Mouse (Mus musculus) G1E (cell line): ENCODE measurements around the gene Dmac2. TPM values are rescaled to one million over a fixed set of nuclear protein-coding genes. Genes with fewer than 3 reads are reported as not detected.

ENCODE experiments used
- ATAC-seq: 2 replicates; pipeline ENCODE4 v1.8.0; 2016; ENCODE audit warnings: mild to moderate bottlenecking; ENCODE audit not compliant: insufficient number of reproducible peaks, poor library complexity, low FRiP score, severe bottlenecking; ENCODE audit errors: extremely low read depth
- DNase-seq: peaks from one replicate; pipeline ENCODE4 v3.0.0; 2012; ENCODE audit warnings: low spot score
- H3K27me3 ChIP-seq: 2 replicates; pipeline ENCODE4 v1.6.1; 2012; ENCODE audit warnings: mild to moderate bottlenecking, low read length, inconsistent platforms; ENCODE audit not compliant: insufficient read depth
- H3K36me3 ChIP-seq: replicated peaks from 2 replicates; pipeline ENCODE3; 2012; ENCODE audit warnings: mild to moderate bottlenecking, inconsistent platforms
- H3K4me1 ChIP-seq: 2 replicates; pipeline ENCODE4 v1.6.1; 2012; ENCODE audit warnings: low read depth, low read length, inconsistent platforms, mixed read lengths; ENCODE audit not compliant: insufficient read depth
- H3K4me3 ChIP-seq: 2 replicates; pipeline ENCODE4 v1.5.1; 2012; ENCODE audit warnings: low read depth, mild to moderate bottlenecking, inconsistent platforms, low read length, moderate library complexity, mixed read lengths
- H3K9me3 ChIP-seq: replicated peaks from 2 replicates; pipeline ENCODE4 v1.6.1; 2012; ENCODE audit warnings: inconsistent platforms
- CTCF ChIP-seq: IDR thresholded peaks from 2 replicates; pipeline ENCODE4 v1.5.1; 2012; ENCODE audit warnings: low read depth, low read length, inconsistent platforms, mixed read lengths
- GATA1 ChIP-seq: IDR thresholded peaks from 2 replicates; pipeline ENCODE4 v1.6.1; 2012; ENCODE audit warnings: borderline replicate concordance, low read length, inconsistent platforms, mixed read lengths
- GATA2 ChIP-seq: IDR thresholded peaks from 2 replicates; pipeline ENCODE4 v1.6.1; 2012; ENCODE audit warnings: low read depth, low read length, inconsistent platforms, borderline replicate concordance
- POLR2AphosphoS5 ChIP-seq: IDR thresholded peaks from 2 replicates; pipeline ENCODE4 v1.6.1; 2012; ENCODE audit warnings: low read depth, low read length, inconsistent platforms; ENCODE audit not compliant: insufficient replicate concordance
- TAL1 ChIP-seq: conservative IDR thresholded peaks from 2 replicates; pipeline ENCODE4 v1.6.1; 2012; ENCODE audit warnings: low read depth, low read length, inconsistent platforms, mixed read lengths
- polyA plus RNA-seq: library from polyadenylated mRNA; stranded (reverse); fragments of >175 nt; gene quantifications from 2 replicates; pipeline ENCODE4 v1.2.3, GENCODE M21; 2012
- total RNA-seq, 2 experiments: library from RNA; stranded (forward) in 1 of 2; stranded (reverse) in 1 of 2; fragments of 200-1000 nt in 1 of 2; fragments of >200 nt in 1 of 2; fragmentation: Nextera tagmentation in 1 of 2; gene quantifications; 2 replicates each; pipeline ENCODE4 v1.2.3; 2014 to 2017

Gene Dmac2
- total and polyA plus RNA-seq, 3 experiments, result 17.8 to 34.2 (median 21.3) TPM

DNA sequence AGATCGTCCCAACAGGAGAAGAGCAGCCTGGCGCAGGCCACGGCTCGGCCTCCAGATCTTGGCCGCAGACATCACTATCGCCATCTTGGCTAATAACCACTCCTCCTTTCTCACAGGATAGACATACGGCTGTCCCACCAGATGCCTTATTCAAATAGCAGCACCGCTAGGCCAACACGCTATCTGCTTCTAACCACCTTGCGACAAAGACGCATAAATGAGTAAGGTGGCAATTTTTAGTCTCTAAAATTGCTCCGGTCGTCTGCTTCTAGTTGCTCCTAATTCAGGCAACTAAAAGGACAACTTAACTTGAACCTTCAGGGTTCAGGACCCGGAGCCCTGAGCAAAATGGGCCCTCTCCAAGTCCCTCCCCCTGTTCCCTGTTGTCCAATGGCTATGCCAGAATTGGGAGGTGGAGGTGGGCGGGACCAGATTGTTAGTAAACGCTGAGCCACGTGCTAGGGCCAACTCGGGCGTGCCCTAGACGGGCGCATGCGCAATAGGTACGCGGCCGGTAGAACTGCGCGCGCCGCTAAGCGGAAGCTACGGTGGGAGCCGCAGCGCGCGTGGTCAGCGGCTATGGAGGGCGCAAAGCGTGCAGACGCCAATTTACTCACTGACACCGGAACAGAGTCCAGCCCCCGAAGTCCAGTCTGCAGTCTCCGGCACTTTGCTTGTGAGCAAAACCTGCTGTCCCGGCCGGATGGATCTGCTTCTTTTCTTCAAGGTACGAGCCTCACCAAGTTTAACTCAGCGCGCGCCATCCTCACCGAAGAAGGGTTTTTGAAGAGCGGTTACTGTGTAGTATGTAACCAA lies 39.7 kb downstream of the Dmac2 start, which contains the start of the genes Bckdha and Exosc5:
TSS of gene Bckdha (minus strand) at position 325 of the 816 bp plus-strand sequence.
TSS of gene Exosc5 (plus strand) at position 508 of the 816 bp plus-strand sequence.
- no peak for TF ChIP-seq POLR2AphosphoS5
- no peak for TF ChIP-seq CTCF
- Histone ChIP-seq H3K4me1 (peaks cover 59% of the 10 kb centered on the region), H3K4me3 (peak within 1 kb of the TSS; percentile 77), H3K27me3 (no peaks in the 10 kb centered on the region), H3K9me3 (no peaks in the 10 kb centered on the region), H3K36me3 (peaks cover 40% of the 10 kb centered on the region)
- ATAC-seq (peak; percentile 98), DNase-seq (peak; percentile 94)

DNA sequence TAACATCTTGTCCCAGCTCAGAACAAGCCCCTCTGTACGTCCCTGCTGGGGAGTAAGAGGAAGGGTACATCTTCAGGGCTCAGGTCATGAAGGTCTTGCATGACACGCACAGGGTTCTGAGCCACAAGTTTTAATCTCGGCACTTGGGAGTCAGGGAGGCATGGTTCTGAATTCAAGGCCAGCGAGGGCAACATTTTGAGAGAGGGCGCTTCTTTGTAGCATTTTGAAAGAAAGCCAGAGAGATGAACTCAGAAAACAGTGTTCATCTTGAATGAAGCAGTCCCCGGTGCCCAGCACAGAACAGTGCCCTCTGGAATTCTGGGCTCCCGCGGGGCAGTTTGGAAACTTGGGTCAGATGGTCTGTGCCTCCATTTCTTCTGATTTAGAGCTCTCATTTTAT lies 47.2 kb downstream of the Dmac2 start:
- no peak for TF ChIP-seq CTCF
- TF ChIP-seq GATA2, result no peak
- TF ChIP-seq POLR2AphosphoS5, result no peak
- TF ChIP-seq TAL1, result no peak
- TF ChIP-seq GATA1, result no peak
- Histone ChIP-seq H3K36me3 (peaks cover 100% of the 10 kb centered on the region), H3K4me3 (no peak overlapping the region), H3K4me1 (peaks cover 45% of the 10 kb centered on the region), H3K9me3 (no peaks in the 10 kb centered on the region), H3K27me3 (no peaks in the 10 kb centered on the region)
- DNase-seq (no peak), ATAC-seq (no peak)

DNA sequence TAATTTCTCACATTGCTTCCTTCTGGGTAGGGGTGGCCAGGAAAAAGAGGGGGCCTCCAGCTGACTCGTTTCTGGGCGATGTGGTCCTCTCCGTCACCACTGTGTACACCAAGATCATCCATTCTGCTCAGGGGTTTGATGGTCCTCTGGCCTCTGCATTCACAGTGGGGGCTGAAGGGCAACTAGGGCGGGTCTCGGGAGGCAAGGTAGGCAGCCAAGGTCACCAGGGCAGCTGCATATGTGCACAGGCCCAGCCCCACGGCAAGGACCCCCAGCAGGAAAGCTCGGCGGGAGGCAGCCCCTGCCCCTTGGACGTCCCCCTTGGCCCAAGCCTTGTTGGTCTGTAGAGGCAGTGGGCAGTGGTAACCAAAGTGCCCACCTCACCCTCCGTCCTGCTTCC lies 49.9 kb downstream of the Dmac2 start:
- Histone ChIP-seq H3K27me3 (0 out of 2 replicates have a peak, but pooled peaks cover under 1% of the 10 kb centered on the region), H3K4me3 (no peak overlapping the region), H3K9me3 (no peaks in the 10 kb centered on the region), H3K4me1 (peaks cover 27% of the 10 kb centered on the region), H3K36me3 (peaks cover 85% of the 10 kb centered on the region)
- TF ChIP-seq TAL1, result no peak
- no peak for DNase-seq
- ATAC-seq, result no peak

DNA sequence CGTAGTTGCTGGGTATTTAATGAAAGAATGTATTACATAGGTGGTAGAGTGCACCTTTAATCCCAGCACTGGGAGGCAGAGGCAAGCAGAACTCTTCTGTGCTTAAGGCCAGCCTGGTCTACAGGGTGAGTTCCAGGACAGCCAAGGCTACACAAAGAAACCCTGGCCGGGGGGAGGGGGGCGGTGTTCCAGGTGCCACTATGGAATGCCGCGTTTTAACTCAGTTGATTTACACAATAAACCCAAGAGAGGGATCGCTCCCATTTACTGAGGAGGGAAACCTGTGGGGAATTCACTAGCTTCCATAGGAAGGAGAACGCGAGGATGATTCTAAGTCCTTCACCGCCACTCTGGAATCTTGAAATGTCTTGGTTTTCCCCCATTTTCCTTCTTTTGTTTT lies 50.4 kb downstream of the Dmac2 start:
- Histone ChIP-seq H3K4me1 (peaks cover 27% of the 10 kb centered on the region), H3K9me3 (no peaks in the 10 kb centered on the region), H3K4me3 (no peak overlapping the region), H3K27me3 (peaks cover 5% of the 10 kb centered on the region; the same call in 1 of the 2 replicates), H3K36me3 (peaks cover 80% of the 10 kb centered on the region)
- DNase-seq (no peak), ATAC-seq (no peak)
- TF ChIP-seq GATA1 (no peak), POLR2AphosphoS5 (no peak), CTCF (no peak), GATA2 (no peak), TAL1 (no peak)

- H3K27me3 ChIP-seq, result peaks cover 9% of the 10 kb centered on the region; the same call in 1 of the 2 replicates
- TF ChIP-seq TAL1, result no peak
- no peak for TF ChIP-seq POLR2AphosphoS5
- TF ChIP-seq CTCF, result no peak
- no peak for TF ChIP-seq GATA2
- no peak for TF ChIP-seq GATA1
- ATAC-seq (no peak), DNase-seq (no peak)
- H3K36me3 ChIP-seq, result peaks cover 76% of the 10 kb centered on the region
- no peaks in the 10 kb centered on the region for H3K9me3 ChIP-seq
- no peak overlapping the region for H3K4me3 ChIP-seq
- H3K4me1 ChIP-seq, result peaks cover 27% of the 10 kb centered on the region
These were observed 50.9 kb downstream of the Dmac2 start for GRCm38 (mm10) chr7:25670096-25670495.

- H3K9me3 ChIP-seq, result no peaks in the 10 kb centered on the region
- no peak overlapping the region for H3K4me3 ChIP-seq
- peaks cover 60% of the 10 kb centered on the region for H3K36me3 ChIP-seq
- no peak for ATAC-seq
- H3K4me1 ChIP-seq, result peaks cover 22% of the 10 kb centered on the region
- DNase-seq, result no peak
- no peak for TF ChIP-seq GATA2
- TF ChIP-seq GATA1, result no peak
- no peak for TF ChIP-seq CTCF
- no peak for TF ChIP-seq POLR2AphosphoS5
- peaks cover 9% of the 10 kb centered on the region; the same call in 1 of the 2 replicates for H3K27me3 ChIP-seq
These were observed 52.5 kb downstream of the Dmac2 start for GRCm38 (mm10) chr7:25671686-25672085.
